Mouse (Mus musculus) lung, embryonic 16.5 days (tissue): ENCODE measurements around the gene 5031439G07Rik. TPM values are rescaled to one million over a fixed set of nuclear protein-coding genes. Genes with fewer than 3 reads are reported as not detected.

ENCODE experiments used
- ATAC-seq: fragments of 200-750 bp; cut with Nextera tagmentation; 2 replicates; pipeline ENCODE4 v1.8.0; 2017; ENCODE audit warnings: low read depth, mild to moderate bottlenecking, moderate library complexity
- H3K27ac ChIP-seq: fragments of 300-500 bp; sonication (generic); 2 replicates; pipeline ENCODE4 v1.5.1; 2014; ENCODE audit warnings: mild to moderate bottlenecking, control low read depth, low read length
- H3K27me3 ChIP-seq: fragments of 300-500 bp; sonication (generic); 2 replicates; pipeline ENCODE4 v1.6.1; 2014; ENCODE audit warnings: low read depth, low read length, mixed read lengths; ENCODE audit not compliant: control insufficient read depth, insufficient read depth
- H3K36me3 ChIP-seq: fragments of 300-500 bp; sonication (generic); 2 replicates; pipeline ENCODE4 v1.6.1; 2014; ENCODE audit warnings: low read length; ENCODE audit not compliant: control insufficient read depth, insufficient read depth
- H3K4me1 ChIP-seq: fragments of 300-500 bp; sonication (generic); replicated peaks from 2 replicates; pipeline ENCODE4 v1.6.1; 2014; ENCODE audit warnings: low read length, mixed read lengths; ENCODE audit not compliant: control insufficient read depth, insufficient read depth
- H3K4me2 ChIP-seq: fragments of 300-500 bp; sonication (generic); 2 replicates; pipeline ENCODE4 v1.6.1; 2014; ENCODE audit warnings: low read depth, low read length, control low read depth
- H3K4me3 ChIP-seq: fragments of 300-500 bp; sonication (generic); 2 replicates; pipeline ENCODE4 v1.5.1; 2014; ENCODE audit warnings: mild to moderate bottlenecking, low read length, control low read depth
- H3K9ac ChIP-seq: fragments of 300-500 bp; sonication (generic); 2 replicates; pipeline ENCODE4 v1.6.1; 2014; ENCODE audit warnings: low read length, control low read depth
- H3K9me3 ChIP-seq: fragments of 300-500 bp; sonication (generic); 2 replicates; pipeline ENCODE4 v1.6.1; 2016; ENCODE audit warnings: low read length; ENCODE audit not compliant: control insufficient read depth
- WGBS: fragments of 180-500 bp; shearing (Covaris S2); extraction: QIAGEN DNeasy Blood & Tissue Kit; methylation state at CpG from one replicate; pipeline ENCODE4 v1.1.7; 2014; 5-methylcytosine and 5-hydroxymethylcytosine counted together
- polyA plus RNA-seq: library from polyadenylated mRNA; unstranded; fragments of >200 nt; fragmentation: Nextera tagmentation; extraction: Ambion mirVana; gene quantifications from 2 replicates; pipeline ENCODE4 v1.2.1, GENCODE M21; 2015

The 5031439G07Rik gene
- polyA plus RNA-seq, 1 experiment from 2014 or later, result 5.0 TPM

DNA sequence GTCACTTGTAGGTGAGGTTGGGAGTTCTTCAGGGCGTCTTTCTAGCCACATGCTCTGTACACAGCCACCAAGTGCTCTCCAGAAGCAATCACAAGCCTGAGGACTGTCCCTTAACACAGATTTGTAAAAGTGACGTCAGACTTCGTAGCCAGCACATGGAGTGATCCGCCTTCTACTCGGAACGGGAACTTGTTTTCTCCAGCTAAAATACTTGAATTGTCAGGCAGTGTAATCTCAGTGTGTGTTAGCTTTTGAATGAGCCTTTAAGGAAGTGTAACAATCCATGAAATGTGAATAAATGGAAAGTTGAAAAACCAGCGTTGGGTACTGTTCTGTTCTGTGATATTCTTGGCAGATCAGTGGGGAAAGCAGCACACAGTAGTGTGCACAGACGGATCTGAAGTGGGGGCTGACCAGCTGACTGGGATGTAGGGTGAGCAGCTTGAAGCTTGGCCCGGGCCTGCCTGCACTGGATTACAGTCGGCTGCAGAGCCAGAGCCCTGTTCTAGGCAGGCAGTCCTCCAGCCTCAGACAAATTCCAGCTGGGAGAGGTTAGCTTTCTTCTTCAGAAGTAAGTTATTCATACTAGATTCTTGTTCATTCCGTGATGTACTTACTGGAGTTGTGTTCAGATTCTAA is 45.6 kb downstream of the 5031439G07Rik start:
- no peaks in the 10 kb centered on the region for H3K9me3 ChIP-seq
- no peaks in the 10 kb centered on the region for H3K27me3 ChIP-seq
- ATAC-seq, result peak; percentile 34; the same call in 1 of the 2 replicates
- peaks cover 33% of the 10 kb centered on the region for H3K36me3 ChIP-seq
- H3K4me3 ChIP-seq, result no peak overlapping the region
- no peak overlapping the region for H3K4me2 ChIP-seq
- no peak overlapping the region for H3K27ac ChIP-seq
- no peak overlapping the region for H3K9ac ChIP-seq
- no peaks in the 10 kb centered on the region for H3K4me1 ChIP-seq
- 55% methylated on average over 11 of the region's 11 CpGs for WGBS

DNA sequence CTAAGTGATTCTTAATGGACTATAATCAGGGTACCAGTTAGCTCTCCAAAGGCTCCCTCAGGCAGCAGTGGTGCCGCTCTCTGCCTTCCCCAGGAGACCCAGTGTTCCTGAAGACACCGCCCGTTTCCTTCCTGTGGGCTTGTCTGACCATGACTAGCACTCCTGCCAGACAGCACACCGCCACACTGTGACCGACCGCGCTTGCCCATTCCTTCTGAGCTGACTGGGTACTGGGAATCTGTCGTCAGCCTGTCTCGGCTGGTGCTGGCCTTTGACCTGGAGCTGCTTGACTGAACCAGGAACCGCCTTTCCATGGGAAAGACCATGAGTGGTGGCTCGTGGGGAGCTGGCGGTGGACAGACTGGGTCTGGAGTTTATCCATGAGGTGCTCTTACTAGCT is 48.2 kb downstream of the 5031439G07Rik start:
- H3K4me1 ChIP-seq, result no peaks in the 10 kb centered on the region
- peaks cover 55% of the 10 kb centered on the region for H3K36me3 ChIP-seq
- peak; percentile 29; the same call in 1 of the 2 replicates for ATAC-seq
- H3K4me3 ChIP-seq, result no peak overlapping the region
- no peaks in the 10 kb centered on the region for H3K27me3 ChIP-seq
- no peaks in the 10 kb centered on the region for H3K9me3 ChIP-seq
- no peak overlapping the region for H3K27ac ChIP-seq
- 50% methylated on average over 12 of the region's 12 CpGs for WGBS
- no peak overlapping the region for H3K4me2 ChIP-seq
- no peak overlapping the region for H3K9ac ChIP-seq

DNA sequence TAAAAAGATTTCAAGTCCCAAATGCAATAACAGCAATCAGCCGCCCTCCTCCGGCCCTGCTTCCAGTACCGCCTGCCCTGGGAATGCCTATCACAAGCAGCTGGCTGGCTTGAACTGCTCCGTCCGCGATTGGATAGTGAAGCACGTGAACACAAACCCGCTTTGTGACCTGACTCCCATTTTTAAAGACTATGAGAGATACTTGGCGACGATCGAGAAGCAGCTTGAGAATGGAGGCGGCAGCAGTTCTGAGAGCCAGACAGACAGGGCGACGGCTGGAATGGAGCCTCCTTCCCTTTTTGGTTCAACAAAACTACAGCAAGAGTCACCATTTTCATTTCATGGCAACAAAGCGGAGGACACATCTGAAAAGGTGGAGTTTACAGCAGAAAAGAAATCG is 53.5 kb downstream of the 5031439G07Rik start:
- Histone ChIP-seq H3K27me3 (no peaks in the 10 kb centered on the region), H3K4me1 (no peaks in the 10 kb centered on the region)
- WGBS, result 76% methylated on average over 16 of the region's 16 CpGs

DNA sequence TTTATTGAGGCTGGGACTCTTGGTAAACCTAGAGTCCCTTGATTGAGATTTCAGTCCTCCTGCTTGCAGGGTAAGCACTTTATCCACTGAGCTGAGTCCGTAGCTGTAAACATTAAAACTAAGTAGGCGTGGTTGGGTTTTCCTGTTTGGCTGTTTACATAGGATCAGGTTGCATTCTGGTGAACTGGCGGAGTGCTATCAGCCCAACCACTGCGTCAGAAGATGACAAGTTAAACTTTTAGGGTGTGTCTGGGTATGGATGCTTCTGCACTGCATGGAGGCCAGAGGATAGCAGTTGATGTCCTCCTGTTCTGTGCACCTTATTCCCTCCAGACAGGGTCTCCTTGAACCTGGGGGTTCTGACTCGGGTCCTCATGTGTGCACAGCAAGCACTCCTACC is 56.0 kb downstream of the 5031439G07Rik start:
- Histone ChIP-seq H3K27ac (no peak overlapping the region), H3K4me2 (no peak overlapping the region), H3K9ac (no peak overlapping the region), H3K9me3 (no peaks in the 10 kb centered on the region), H3K4me1 (no peaks in the 10 kb centered on the region), H3K36me3 (peaks cover 75% of the 10 kb centered on the region), H3K4me3 (no peak overlapping the region), H3K27me3 (no peaks in the 10 kb centered on the region)
- 38% methylated on average over 5 of the region's 5 CpGs for WGBS
- ATAC-seq, result no peak

More for the DNA sequence above, 53.5 kb downstream of the 5031439G07Rik start:
- no peak overlapping the region for H3K9ac ChIP-seq
- H3K27ac ChIP-seq, result no peak overlapping the region
- no peak for ATAC-seq
- peaks cover 78% of the 10 kb centered on the region for H3K36me3 ChIP-seq
- H3K4me2 ChIP-seq, result no peak overlapping the region
- no peak overlapping the region for H3K4me3 ChIP-seq
- H3K9me3 ChIP-seq, result no peaks in the 10 kb centered on the region

DNA sequence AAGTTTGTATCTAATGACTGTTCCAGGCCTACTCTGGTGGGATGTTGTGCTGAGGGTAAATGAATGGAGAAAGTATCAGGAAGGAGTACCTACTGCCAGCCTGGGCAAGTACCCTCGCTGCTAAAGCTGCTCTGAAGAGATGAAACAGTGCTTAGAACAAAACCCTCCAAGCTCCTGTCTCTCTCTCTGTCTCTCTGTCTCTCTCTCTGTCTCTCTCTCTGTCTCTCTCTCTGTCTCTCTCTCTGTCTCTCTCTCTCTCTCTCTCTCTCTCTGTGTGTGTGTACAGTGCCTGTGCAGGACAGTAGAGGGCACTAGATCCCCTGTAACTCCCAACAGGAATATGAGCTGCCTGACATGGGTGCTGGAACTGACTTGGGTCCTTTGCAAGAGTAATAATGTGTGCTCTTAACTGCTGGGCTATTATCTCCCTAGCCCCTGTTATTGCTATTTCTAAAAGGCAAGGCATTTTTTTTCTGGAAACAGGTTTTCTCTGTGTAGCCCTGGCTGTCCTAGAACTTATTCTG is 62.8 kb downstream of the 5031439G07Rik start:
- Histone ChIP-seq H3K9ac (no peak overlapping the region), H3K27ac (no peak overlapping the region), H3K9me3 (no peaks in the 10 kb centered on the region), H3K27me3 (no peaks in the 10 kb centered on the region), H3K36me3 (peaks cover 29% of the 10 kb centered on the region), H3K4me1 (peaks cover 20% of the 10 kb centered on the region), H3K4me3 (peak overlapping the region; percentile 85; the same call in 1 of the 2 replicates), H3K4me2 (peak overlapping the region; percentile 76; the same call in 1 of the 2 replicates)
- 60% methylated on average over 1 of the region's 1 CpGs for WGBS
- no peak for ATAC-seq

DNA sequence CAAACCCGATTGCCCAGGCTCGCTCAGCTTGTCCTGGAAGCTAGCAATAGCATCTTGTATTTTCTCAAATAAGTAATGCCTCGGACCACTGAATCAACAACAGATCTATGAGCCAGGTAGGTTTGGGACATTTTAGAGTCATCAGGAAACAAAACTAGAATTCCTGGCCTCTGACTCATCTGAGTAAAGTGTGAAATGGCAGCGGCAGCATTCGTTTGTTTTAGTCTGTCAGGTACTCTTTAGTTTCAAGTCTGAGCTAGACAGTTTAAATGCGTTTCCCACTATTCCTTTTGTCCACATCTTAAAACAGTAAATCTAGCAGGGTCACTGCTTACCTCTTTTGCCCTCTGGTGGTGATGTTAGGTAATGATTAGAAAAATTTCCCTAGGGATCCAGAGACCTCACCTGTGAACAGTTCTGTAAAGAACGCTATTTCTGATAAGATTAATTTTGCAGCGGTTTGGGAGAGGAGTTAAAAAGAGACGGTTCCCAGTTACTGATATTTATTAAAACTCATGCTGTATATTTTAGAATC is 63.5 kb downstream of the 5031439G07Rik start:
- peaks cover 20% of the 10 kb centered on the region for H3K4me1 ChIP-seq
- no peak for ATAC-seq
- H3K36me3 ChIP-seq, result peaks cover 23% of the 10 kb centered on the region
- peak overlapping the region; percentile 76 for H3K4me2 ChIP-seq
- peak overlapping the region; percentile 85 for H3K4me3 ChIP-seq
- H3K9me3 ChIP-seq, result no peaks in the 10 kb centered on the region
- peak overlapping the region; percentile 96 for H3K9ac ChIP-seq
- H3K27me3 ChIP-seq, result no peaks in the 10 kb centered on the region
- peak overlapping the region; percentile 69 for H3K27ac ChIP-seq
- 6% methylated on average over 9 of the region's 9 CpGs for WGBS

DNA sequence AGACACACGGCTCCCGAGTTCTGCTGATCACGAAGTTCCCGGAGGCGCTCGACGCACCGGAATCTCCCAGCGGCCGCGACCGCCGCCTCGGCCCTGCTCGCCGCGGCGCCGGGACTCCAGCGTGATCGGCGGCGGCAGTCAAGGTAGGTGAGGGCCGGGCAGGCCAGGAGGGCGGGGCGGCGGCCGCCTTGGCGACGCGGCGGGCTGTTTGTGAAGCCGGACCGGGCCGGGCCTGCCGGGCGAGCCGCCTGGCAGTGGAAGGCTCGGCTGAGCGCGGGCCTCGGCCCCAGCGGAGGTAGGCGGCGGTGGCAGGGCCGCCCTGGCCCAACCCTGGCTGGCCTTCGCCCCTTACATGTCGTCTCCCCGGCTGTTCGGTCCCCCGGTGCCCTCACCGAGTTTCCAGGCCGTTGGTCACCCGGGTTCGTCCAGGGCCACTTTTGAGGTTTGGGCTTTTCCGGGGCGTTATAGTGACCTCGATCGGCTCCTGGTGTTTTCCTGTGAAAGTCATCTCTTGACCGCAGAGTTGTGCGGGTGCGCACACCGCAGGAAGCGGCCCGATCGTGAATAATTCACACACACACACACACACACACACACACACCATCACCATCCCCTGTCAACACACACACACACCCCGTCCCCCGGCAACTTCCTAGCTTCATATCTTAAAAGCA is 64.7 kb downstream of the 5031439G07Rik start:
- Histone ChIP-seq H3K27me3 (no peaks in the 10 kb centered on the region), H3K36me3 (peaks cover 13% of the 10 kb centered on the region), H3K4me2 (peak overlapping the region; percentile 76), H3K4me3 (peak overlapping the region; percentile 85), H3K27ac (peak overlapping the region; percentile 95), H3K9ac (peak overlapping the region; percentile 96), H3K9me3 (no peaks in the 10 kb centered on the region), H3K4me1 (peaks cover 20% of the 10 kb centered on the region)
- peak; percentile 77 for ATAC-seq
- under 1% methylated on average over 67 of the region's 68 CpGs for WGBS

DNA sequence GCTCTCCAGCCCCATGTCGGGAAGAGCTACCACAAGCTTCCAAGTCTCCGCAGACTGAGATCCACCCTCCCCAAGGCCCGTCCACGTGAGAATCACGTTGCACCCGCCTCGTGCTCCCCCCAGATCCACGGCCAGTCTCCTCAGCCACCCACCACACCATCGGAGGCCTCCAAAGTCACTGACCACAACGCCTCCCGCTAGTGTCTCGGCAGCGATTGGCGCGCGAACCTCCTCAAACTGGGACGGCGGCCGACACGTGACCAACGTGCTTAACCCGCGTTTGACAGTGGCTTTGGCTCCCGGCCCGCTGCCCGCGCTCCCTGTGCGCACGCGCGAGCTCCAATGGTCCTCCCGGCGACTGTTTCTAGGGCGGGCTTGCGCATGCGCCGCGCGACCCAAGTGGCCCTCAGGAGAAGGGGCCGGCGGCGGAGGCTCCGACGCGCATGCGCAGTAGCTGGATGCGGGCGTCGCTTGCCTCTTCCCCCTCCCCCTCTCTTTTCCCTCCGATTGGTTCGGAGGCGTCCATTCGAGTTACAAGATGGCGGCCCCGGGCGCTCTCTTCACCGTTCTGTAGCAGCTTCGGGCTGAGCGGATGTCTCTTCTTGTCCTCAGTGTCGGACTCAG is 65.4 kb downstream of the 5031439G07Rik start, which contains the start of gene Nup50:
Nup50 (plus strand) TSS at position 528 of the 624 bp plus-strand sequence.
- peaks cover 20% of the 10 kb centered on the region for H3K4me1 ChIP-seq
- ATAC-seq, result peak; percentile 94
- H3K9ac ChIP-seq, result peak within 1 kb of the TSS; percentile 96
- peak within 1 kb of the TSS; percentile 85 for H3K4me3 ChIP-seq
- H3K27me3 ChIP-seq, result no peaks in the 10 kb centered on the region
- H3K27ac ChIP-seq, result peak within 1 kb of the TSS; percentile 95
- peak within 1 kb of the TSS; percentile 94 for H3K4me2 ChIP-seq
- no peaks in the 10 kb centered on the region for H3K9me3 ChIP-seq
- 0% methylated on average over 57 of the region's 60 CpGs for WGBS
- peaks cover 8% of the 10 kb centered on the region for H3K36me3 ChIP-seq

DNA sequence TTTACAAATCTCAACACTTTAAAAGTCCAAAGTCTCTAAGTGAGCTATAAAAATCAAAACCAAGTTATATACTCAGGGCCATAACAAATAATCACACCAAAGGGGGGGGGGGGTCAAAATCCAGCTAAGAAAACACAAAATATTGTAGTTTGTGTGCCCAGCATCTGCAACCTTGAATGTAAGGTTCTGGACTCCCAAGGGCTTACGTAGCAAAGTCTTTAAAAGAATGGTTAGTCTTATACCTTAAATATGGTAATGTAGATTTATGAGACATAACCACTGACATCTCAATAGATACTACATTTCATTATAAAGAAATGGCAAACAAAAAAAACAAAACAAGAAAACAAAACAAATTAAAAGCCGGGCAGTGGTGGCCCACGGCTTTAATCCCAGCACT is 68.4 kb downstream of the 5031439G07Rik start, which contains the start of gene Gm29666:
Gm29666 (minus strand) TSS at position 101 of the 400 bp plus-strand sequence.
- Histone ChIP-seq H3K4me2 (no peak within 1 kb of the TSS), H3K9ac (no peak within 1 kb of the TSS), H3K27ac (no peak within 1 kb of the TSS), H3K4me3 (no peak within 1 kb of the TSS), H3K4me1 (peaks cover 11% of the 10 kb centered on the region), H3K36me3 (no peaks in the 10 kb centered on the region), H3K27me3 (no peaks in the 10 kb centered on the region), H3K9me3 (no peaks in the 10 kb centered on the region)
- ATAC-seq, result no peak
- 91% methylated on average over 3 of the region's 3 CpGs for WGBS
